9 mouse cellular contexts compared by ENCODE assay signal in the genomic region with DNA sequence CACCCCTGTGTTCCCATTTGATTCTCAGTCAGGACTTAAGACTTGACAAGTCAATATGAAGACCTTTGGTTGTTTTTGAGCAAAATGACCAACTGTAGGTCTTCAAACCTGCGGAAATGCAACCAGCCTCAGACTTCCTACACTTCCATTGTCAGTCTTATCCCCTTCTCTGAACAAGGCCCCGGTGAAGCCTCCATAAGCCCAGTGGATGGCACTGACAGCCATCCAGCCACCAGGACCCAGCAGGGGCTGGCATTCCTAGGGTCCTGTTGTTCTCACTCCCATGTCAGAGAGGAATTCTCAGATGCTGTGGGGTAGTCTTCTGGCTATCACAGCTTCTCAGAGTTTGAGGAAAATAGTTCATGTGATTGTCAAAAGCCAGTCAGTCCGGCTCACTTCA. TPM values are rescaled to one million over a fixed set of nuclear protein-coding genes. Genes with fewer than 3 reads are reported as not detected.
DNase-seq lines count a peak whose midpoint lies in the region; ATAC-seq and TF ChIP-seq lines count a peak whose summit lies in the region.
"Had no signal": no experiment of that assay in that cellular context is flagged by ENCODE, and none has a peak within 500 bp of the region (broad histone marks: within the 10 kb centered on the region; RNA-seq: fewer than 3 reads in every experiment).

No protein-coding gene starts in this region.

- ATAC-seq in limb, embryonic 12.5 days (ENCODE audit: insufficient number of reproducible peaks, insufficient read depth, low FRiP score, low TSS enrichment, low read depth), result no peak
- ATAC-seq in stomach, embryonic 14.5 days (ENCODE audit: insufficient number of reproducible peaks, insufficient read depth, low FRiP score, low read depth), result no peak
- ATAC-seq in monocyte, adult 5-6 weeks (replicated peaks; ENCODE audit: insufficient number of reproducible peaks, low FRiP score, low TSS enrichment, poor library complexity, severe bottlenecking), result no peak

- no peak for DNase-seq in cerebellum, adult 2 months
- no peak for DNase-seq in cerebellum, adult 9-11 months
- DNase-seq in retina, postnatal 1 day, result peak; percentile 2
- no peak for DNase-seq in retina, embryonic 14.5 days (ENCODE audit: low spot score)
- no peak for DNase-seq in thymus, postnatal 4 days
- DNase-seq: right cerebral cortex, postnatal 25 days had no signal

- H3K27ac ChIP-seq in cerebellum, adult 2 months (ENCODE audit: insufficient read depth, low read length), result peak overlapping the region; percentile 87; the same call in 1 of the 2 replicates
- no peak overlapping the region; the same call in 1 of the 2 replicates for H3K27ac ChIP-seq in limb, embryonic 12.5 days
- no peak overlapping the region for H3K27ac ChIP-seq in stomach, embryonic 14.5 days (ENCODE audit: low read length)

- H3K4me2 ChIP-seq in limb, embryonic 12.5 days, result peak overlapping the region; percentile 89
- H3K4me2 ChIP-seq in stomach, embryonic 14.5 days (replicated peaks; ENCODE audit: low read depth, low read length), result peak overlapping the region; percentile 86

- peak overlapping the region; percentile 98 for H3K9ac ChIP-seq in limb, embryonic 12.5 days (replicated peaks)
- H3K9ac ChIP-seq in stomach, embryonic 14.5 days (replicated peaks; ENCODE audit: low read depth, low read length), result peak overlapping the region; percentile 77

- H3K9me3 ChIP-seq in limb, embryonic 12.5 days, result no peaks in the 10 kb centered on the region
- H3K9me3 ChIP-seq in stomach, embryonic 14.5 days (ENCODE audit: control insufficient read depth, low read depth, low read length), result no peaks in the 10 kb centered on the region

- H3K4me3 ChIP-seq in cerebellum, adult 2 months (replicated peaks; ENCODE audit: insufficient read depth, low read depth, low read length), result peak overlapping the region; percentile 66
- H3K4me3 ChIP-seq in limb, embryonic 12.5 days (replicated peaks), result peak overlapping the region; percentile 91
- peak overlapping the region; percentile 81 for H3K4me3 ChIP-seq in stomach, embryonic 14.5 days (ENCODE audit: low read depth, low read length)

- no peaks in the 10 kb centered on the region for H3K27me3 ChIP-seq in cerebellum, adult 2 months (ENCODE audit: control insufficient read depth, insufficient read depth, low read length)
- H3K27me3 ChIP-seq in limb, embryonic 12.5 days, result no peaks in the 10 kb centered on the region
- H3K27me3 ChIP-seq in stomach, embryonic 14.5 days (ENCODE audit: control insufficient read depth, insufficient read depth, low read length), result no peaks in the 10 kb centered on the region

- H3K4me1 ChIP-seq in cerebellum, adult 2 months (ENCODE audit: control insufficient read depth, insufficient read depth, low read length), result peaks cover 11% of the 10 kb centered on the region
- H3K4me1 ChIP-seq in limb, embryonic 12.5 days (replicated peaks), result peaks cover 15% of the 10 kb centered on the region
- peaks cover 14% of the 10 kb centered on the region for H3K4me1 ChIP-seq in stomach, embryonic 14.5 days (ENCODE audit: control insufficient read depth, insufficient read depth, low read length)

- no peak for TF ChIP-seq POLR2A in cerebellum, adult 2 months (IDR thresholded peaks at IDR 0.05; ENCODE audit: borderline replicate concordance, insufficient read depth, low read length)

- 26% methylated on average over 3 of the region's 3 CpGs for WGBS in cerebellum, adult 2 months
- WGBS in limb, embryonic 12.5 days, result 50% methylated on average over 3 of the region's 3 CpGs
- WGBS in stomach, embryonic 14.5 days, result 36% methylated on average over 3 of the region's 3 CpGs

- TF ChIP-seq CTCF in cerebellum, adult 2 months (IDR thresholded peaks at IDR 0.05; ENCODE audit: borderline replicate concordance, insufficient read depth, low read depth, low read length), result no peak

- peaks cover 44% of the 10 kb centered on the region for H3K36me3 ChIP-seq in limb, embryonic 12.5 days
- peaks cover 33% of the 10 kb centered on the region for H3K36me3 ChIP-seq in stomach, embryonic 14.5 days (ENCODE audit: control insufficient read depth, insufficient read depth, low read length)

RNA-seq across cellular contexts. Expression of gene Zfp282, which starts 1.6 kb away (rescaled TPM):
- 14.0 and 16.6 TPM in 2 replicates for polyA plus RNA-seq in cerebellum, adult 2 months (2012; rRNA removed)
- 25.3 and 26.5 TPM in 2 replicates for polyA plus RNA-seq in limb, embryonic 12.5 days (2016; fragmentation: Nextera tagmentation; extraction: Ambion mirVana)
- polyA plus RNA-seq in stomach, embryonic 14.5 days (2014; fragmentation: Nextera tagmentation; extraction: Ambion mirVana), result 13.4 and 13.8 TPM in 2 replicates
- 6.9 to 11.4 TPM (median 7.5 TPM) in 3 replicates for total RNA-seq in monocyte, adult 5-6 weeks (2017)

RNA-seq across cellular contexts. Expression of gene Zfp212, which starts 41.7 kb away (rescaled TPM):
- 17.2 and 19.0 TPM in 2 replicates for polyA plus RNA-seq in cerebellum, adult 2 months (2012; rRNA removed)
- polyA plus RNA-seq in limb, embryonic 12.5 days (2016; fragmentation: Nextera tagmentation; extraction: Ambion mirVana), result 20.5 and 20.9 TPM in 2 replicates
- 13.3 and 13.8 TPM in 2 replicates for polyA plus RNA-seq in stomach, embryonic 14.5 days (2014; fragmentation: Nextera tagmentation; extraction: Ambion mirVana)
- 7.7 to 14.4 TPM (median 10.2 TPM) in 3 replicates for total RNA-seq in monocyte, adult 5-6 weeks (2017)

RNA-seq across cellular contexts. Expression of gene Zfp398, which starts 43.1 kb away (rescaled TPM):
- polyA plus RNA-seq in cerebellum, adult 2 months (2012; rRNA removed), result 20.0 and 21.2 TPM in 2 replicates
- 10.7 and 11.8 TPM in 2 replicates for polyA plus RNA-seq in limb, embryonic 12.5 days (2016; fragmentation: Nextera tagmentation; extraction: Ambion mirVana)
- 11.6 and 13.4 TPM in 2 replicates for polyA plus RNA-seq in stomach, embryonic 14.5 days (2014; fragmentation: Nextera tagmentation; extraction: Ambion mirVana)
- 14.8 to 26.5 TPM (median 15.0 TPM) in 3 replicates for total RNA-seq in monocyte, adult 5-6 weeks (2017)

RNA-seq across cellular contexts. Expression of gene Zfp786, which starts 47.9 kb away (rescaled TPM):
- polyA plus RNA-seq in cerebellum, adult 2 months (2012; rRNA removed), result 2.9 and 3.0 TPM in 2 replicates
- 7.1 and 7.2 TPM in 2 replicates for polyA plus RNA-seq in limb, embryonic 12.5 days (2016; fragmentation: Nextera tagmentation; extraction: Ambion mirVana)
- polyA plus RNA-seq in stomach, embryonic 14.5 days (2014; fragmentation: Nextera tagmentation; extraction: Ambion mirVana), result 3.5 and 3.8 TPM in 2 replicates
- total RNA-seq in monocyte, adult 5-6 weeks (2017), result not detected in 3 replicates
